Mouse (Mus musculus) forebrain, embryonic 16.5 days (tissue): Measurements from ENCODE around the gene Il6st. TPM values are rescaled to one million over a fixed set of nuclear protein-coding genes. Genes with fewer than 3 reads are reported as not detected.

Experiments used
- ATAC-seq: fragments of 200-750 bp; cut with Nextera tagmentation; 2 replicates; pipeline ENCODE4 v1.8.0; 2017; ENCODE audit warnings: mild to moderate bottlenecking, moderate library complexity
- H3K27ac ChIP-seq: fragments of 300-500 bp; sonication (generic); 2 replicates; pipeline ENCODE4 v1.5.1; 2014; ENCODE audit warnings: low read length, control low read depth
- H3K27me3 ChIP-seq: fragments of 300-500 bp; sonication (generic); replicated peaks from 2 replicates; pipeline ENCODE4 v1.6.1; 2014; ENCODE audit warnings: low read length; ENCODE audit not compliant: control insufficient read depth, insufficient read depth
- H3K36me3 ChIP-seq: fragments of 300-500 bp; sonication (generic); 2 replicates; pipeline ENCODE4 v1.6.1; 2014; ENCODE audit not compliant: control insufficient read depth, insufficient read depth
- H3K4me1 ChIP-seq: fragments of 300-500 bp; sonication (generic); replicated peaks from 2 replicates; pipeline ENCODE4 v1.6.1; 2014; ENCODE audit warnings: low read length; ENCODE audit not compliant: control insufficient read depth, insufficient read depth
- H3K4me2 ChIP-seq: fragments of 300-500 bp; sonication (generic); 2 replicates; pipeline ENCODE4 v1.6.1; 2014; ENCODE audit warnings: mild to moderate bottlenecking, low read length, control low read depth
- H3K4me3 ChIP-seq: fragments of 300-500 bp; sonication (generic); replicated peaks from 2 replicates; pipeline ENCODE4 v1.5.1; 2014; ENCODE audit warnings: mild to moderate bottlenecking, low read length, control low read depth
- H3K9ac ChIP-seq: fragments of 300-500 bp; sonication (generic); replicated peaks from 2 replicates; pipeline ENCODE4 v1.6.1; 2014; ENCODE audit warnings: low read depth, low read length, control low read depth
- H3K9me3 ChIP-seq: fragments of 300-500 bp; sonication (generic); 2 replicates; pipeline ENCODE4 v1.6.1; 2016; ENCODE audit warnings: low read length; ENCODE audit not compliant: control insufficient read depth
- WGBS: fragments of 180-500 bp; shearing (Covaris S2); extraction: QIAGEN DNeasy Blood & Tissue Kit; methylation state at CpG from one replicate; pipeline ENCODE4 v1.1.7; 2014; 5-methylcytosine and 5-hydroxymethylcytosine counted together
- polyA plus RNA-seq: library from polyadenylated mRNA; unstranded; fragments of >200 nt; fragmentation: Nextera tagmentation; extraction: Ambion mirVana; gene quantifications from 2 replicates; pipeline ENCODE4 v1.2.1, GENCODE M21; 2015

Gene Il6st
- 14.7 and 15.0 TPM in 2 replicates for polyA plus RNA-seq

DNA sequence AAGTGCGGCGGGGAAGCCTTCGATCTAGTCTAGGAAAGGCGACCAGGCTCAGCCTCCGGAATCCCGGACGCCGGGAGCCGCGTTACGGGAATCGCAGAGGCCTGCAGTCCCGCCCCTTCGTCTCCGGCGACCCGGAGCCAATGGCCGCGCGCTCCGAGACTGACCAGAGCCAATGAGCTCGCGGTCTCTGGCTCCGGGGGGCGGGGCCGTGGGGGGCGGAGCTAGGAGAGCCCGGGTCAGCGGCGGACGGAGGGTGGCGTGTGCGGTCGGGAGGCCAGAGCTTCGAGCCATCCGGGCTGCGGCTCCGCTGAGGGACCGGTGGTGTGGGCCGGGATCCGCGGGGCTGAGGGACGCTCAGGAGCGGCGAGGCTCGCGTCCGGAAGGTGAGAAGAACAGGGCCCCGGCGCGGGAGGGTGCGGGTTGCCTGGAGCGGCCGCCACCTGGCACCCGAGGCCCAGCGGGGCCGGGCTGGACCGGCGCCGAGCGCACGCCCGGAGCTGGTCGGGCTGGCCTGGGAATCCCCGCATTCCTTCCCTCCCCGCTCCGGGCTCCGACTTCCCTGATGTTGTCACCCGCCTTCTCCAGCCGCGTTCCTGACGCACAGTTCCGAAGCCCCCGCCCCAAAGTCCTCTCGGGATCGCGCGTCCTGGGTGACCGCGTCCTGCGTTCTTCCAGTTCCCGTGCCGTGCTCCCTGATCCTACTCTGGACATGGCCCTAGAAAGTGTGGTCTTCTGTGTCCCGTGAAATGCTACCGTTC, at the start of gene Il6st:
TSS of gene Il6st (plus strand) at position 203 of the 758 bp plus-strand sequence.
- H3K9me3 ChIP-seq = no peaks in the 10 kb centered on the region
- H3K9ac ChIP-seq = peak within 1 kb of the TSS; percentile 66
- no peaks in the 10 kb centered on the region for H3K27me3 ChIP-seq
- H3K4me1 ChIP-seq = peaks cover 13% of the 10 kb centered on the region; the same call in 1 of the 2 replicates
- H3K36me3 ChIP-seq = no peaks in the 10 kb centered on the region
- under 1% methylated on average over 79 of the region's 85 CpGs for WGBS
- peak within 1 kb of the TSS; percentile 87 for H3K4me3 ChIP-seq
- peak; percentile 100 for ATAC-seq
- H3K4me2 ChIP-seq = peak within 1 kb of the TSS; percentile 94
- H3K27ac ChIP-seq = peak within 1 kb of the TSS; percentile 26

DNA sequence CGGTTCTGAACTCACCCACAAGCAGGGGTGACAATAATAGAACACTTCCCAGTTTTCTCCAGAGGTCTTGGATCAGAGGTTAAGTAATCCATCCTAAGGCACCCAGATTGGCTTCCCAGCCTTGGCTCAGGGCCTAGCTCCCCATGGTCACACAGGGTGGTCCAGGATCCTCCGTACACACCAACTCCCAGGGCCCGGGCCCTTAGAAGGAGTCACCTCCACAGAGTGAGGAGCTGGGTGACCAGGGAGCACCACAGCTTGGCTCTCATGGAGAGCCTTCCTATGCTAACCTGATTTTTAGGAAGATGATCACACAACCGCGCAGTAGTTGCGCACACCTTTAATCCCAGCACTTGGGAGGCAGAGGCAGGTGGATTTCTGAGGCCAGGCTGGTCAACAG, 48.0 kb upstream of the Il6st start:
- no peak overlapping the region for H3K9ac ChIP-seq
- 80% methylated on average over 6 of the region's 6 CpGs for WGBS
- ATAC-seq = no peak
- H3K36me3 ChIP-seq = no peaks in the 10 kb centered on the region
- H3K9me3 ChIP-seq = no peaks in the 10 kb centered on the region
- no peaks in the 10 kb centered on the region for H3K4me1 ChIP-seq
- no peak overlapping the region for H3K4me2 ChIP-seq
- H3K4me3 ChIP-seq = no peak overlapping the region
- no peaks in the 10 kb centered on the region for H3K27me3 ChIP-seq
- H3K27ac ChIP-seq = no peak overlapping the region

DNA sequence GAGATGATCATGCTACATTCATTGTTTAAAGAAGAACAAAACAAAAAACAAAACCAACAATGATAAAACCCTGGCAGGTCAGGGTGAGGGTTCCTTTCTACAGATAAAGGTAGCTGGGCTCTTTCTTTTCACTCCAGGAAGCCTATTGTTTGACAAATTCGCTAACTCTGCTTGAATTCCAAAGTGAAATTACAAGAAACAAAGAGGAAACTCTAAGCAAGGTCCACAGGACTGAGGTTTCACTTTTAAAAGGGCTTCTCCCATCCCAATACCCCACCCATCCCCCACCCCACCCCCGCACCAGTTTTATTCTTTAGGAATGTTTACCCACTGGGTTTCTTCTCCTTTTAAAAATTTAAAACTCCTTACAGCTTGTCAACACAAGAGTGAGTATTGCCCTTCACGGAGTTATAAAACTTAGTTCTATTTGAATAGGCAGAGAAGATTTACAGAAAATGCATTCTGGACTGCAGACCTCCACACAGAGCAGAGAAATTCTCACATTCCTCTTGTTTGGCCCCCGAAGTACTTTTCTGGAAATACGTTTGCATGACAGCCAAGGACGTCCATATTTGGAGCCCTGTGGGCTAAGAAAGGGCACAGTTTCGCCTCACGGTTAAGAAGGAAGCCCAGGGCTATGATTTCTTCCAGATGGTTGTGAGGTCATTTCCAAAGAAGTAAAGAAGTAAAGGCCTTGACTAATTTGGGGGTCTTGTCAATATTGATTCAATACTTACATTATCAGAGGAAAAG, 47.3 kb upstream of the Il6st start:
- ATAC-seq = no peak
- H3K36me3 ChIP-seq = no peaks in the 10 kb centered on the region

DNA sequence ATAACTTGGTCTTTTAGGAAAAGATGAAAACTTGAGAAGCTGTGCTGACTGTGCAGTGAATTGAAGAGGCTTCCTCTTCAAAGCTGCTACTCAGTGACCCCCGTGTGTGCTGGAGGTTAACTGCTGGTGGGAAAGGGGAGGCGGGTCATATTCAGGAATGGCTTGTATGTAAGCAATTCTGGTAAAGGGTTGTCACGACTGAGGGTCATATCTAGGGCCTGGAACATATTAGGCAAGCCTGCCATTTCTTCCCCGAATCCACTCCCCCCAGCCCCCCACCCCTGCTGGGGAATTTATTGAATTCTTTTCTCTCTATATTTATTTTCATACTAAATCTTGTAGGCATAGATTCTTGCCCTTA, 46.7 kb upstream of the Il6st start:
- no peak overlapping the region for H3K4me2 ChIP-seq
- H3K9me3 ChIP-seq = no peaks in the 10 kb centered on the region
- H3K27ac ChIP-seq = no peak overlapping the region
- no peaks in the 10 kb centered on the region for H3K27me3 ChIP-seq
- H3K4me1 ChIP-seq = no peaks in the 10 kb centered on the region
- H3K36me3 ChIP-seq = no peaks in the 10 kb centered on the region
- no peak overlapping the region for H3K9ac ChIP-seq
- 50% methylated on average over 4 of the region's 4 CpGs for WGBS
- no peak overlapping the region for H3K4me3 ChIP-seq
- no peak for ATAC-seq

More for the DNA sequence above, 47.3 kb upstream of the Il6st start:
- no peaks in the 10 kb centered on the region for H3K4me1 ChIP-seq
- 22% methylated on average over 8 of the region's 8 CpGs for WGBS
- no peak overlapping the region for H3K9ac ChIP-seq
- no peak overlapping the region for H3K4me3 ChIP-seq
- no peak overlapping the region for H3K4me2 ChIP-seq
- H3K9me3 ChIP-seq = no peaks in the 10 kb centered on the region
- no peak overlapping the region for H3K27ac ChIP-seq
- H3K27me3 ChIP-seq = no peaks in the 10 kb centered on the region

DNA sequence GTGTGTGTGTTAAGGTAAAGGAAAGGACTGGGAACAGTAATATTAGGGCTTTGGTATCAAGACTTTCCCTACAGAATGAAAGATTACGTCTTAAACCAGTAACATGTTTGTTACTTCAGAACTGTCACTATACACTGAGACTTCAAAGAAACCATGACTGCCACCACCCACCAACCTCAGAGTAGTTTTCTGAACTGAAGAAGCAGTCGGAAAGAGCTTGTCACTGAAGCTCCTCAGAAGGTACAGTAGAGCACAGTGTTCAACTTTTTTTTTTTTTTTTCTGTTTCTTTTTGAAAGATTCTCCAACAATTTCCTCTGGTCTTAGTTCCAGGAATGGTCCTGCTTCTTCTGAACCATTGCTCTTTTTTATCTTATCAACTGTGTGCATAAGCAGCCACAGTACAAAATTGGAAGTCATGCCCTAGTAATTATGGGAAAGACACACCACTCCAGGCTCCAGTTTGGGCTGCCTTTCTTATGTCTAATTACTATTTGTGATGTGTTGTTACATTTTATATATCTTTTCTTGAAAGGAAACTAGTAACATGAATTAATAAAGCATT, 45.9 kb upstream of the Il6st start:
- Histone ChIP-seq H3K36me3 (no peaks in the 10 kb centered on the region), H3K27ac (no peak overlapping the region), H3K4me3 (no peak overlapping the region), H3K27me3 (no peaks in the 10 kb centered on the region), H3K9ac (no peak overlapping the region), H3K4me1 (no peaks in the 10 kb centered on the region), H3K9me3 (no peaks in the 10 kb centered on the region), H3K4me2 (no peak overlapping the region)
- ATAC-seq = no peak
- WGBS = 88% methylated on average over 2 of the region's 2 CpGs

DNA sequence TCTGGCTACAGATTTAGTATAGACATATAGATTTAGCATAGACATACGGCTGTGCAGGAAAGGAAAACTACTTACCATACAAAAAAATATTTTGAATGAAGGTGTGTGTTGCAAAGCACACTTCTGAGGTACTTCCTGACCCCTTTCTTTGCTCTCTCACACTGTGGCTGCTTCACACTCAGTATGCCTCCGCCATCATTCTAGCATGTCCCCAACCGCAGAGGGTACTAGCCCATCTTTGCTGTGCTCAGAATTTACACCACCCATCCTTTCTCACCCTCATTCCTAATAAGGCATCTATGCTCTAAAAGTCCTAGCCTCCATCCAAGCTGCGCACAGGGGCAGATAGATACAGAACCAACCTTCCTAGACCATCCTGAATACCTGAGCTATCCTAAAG, 45.3 kb upstream of the Il6st start:
- WGBS = 98% methylated on average over 4 of the region's 4 CpGs
- no peak overlapping the region for H3K4me2 ChIP-seq

DNA sequence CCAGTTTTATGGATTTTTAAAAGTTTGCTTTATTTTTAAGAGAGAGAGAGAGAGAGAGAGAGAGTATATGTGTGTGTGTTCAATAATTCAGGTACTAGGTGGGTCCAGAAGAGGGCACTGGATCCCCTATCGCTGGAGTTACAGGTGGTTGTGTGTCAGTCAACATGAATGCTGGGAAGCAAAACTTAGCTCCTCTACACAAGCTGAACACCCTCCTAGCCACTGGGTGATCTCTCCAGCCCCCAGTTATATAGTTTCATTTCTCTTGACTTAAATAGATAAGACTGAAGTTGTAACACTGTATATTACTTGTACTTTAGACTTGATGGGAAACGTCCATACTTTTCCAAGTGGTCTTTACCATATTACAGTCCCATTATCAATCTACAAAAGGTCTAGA, 39.7 kb upstream of the Il6st start:
- 69% methylated on average over 2 of the region's 2 CpGs for WGBS
- no peak overlapping the region for H3K27ac ChIP-seq
- no peak overlapping the region for H3K4me2 ChIP-seq
- no peaks in the 10 kb centered on the region for H3K36me3 ChIP-seq
- no peaks in the 10 kb centered on the region for H3K27me3 ChIP-seq
- no peaks in the 10 kb centered on the region for H3K9me3 ChIP-seq
- H3K4me1 ChIP-seq = no peaks in the 10 kb centered on the region
- H3K9ac ChIP-seq = no peak overlapping the region
- ATAC-seq = no peak
- no peak overlapping the region for H3K4me3 ChIP-seq

More for the DNA sequence above, 45.3 kb upstream of the Il6st start:
- Histone ChIP-seq H3K9ac (no peak overlapping the region), H3K36me3 (no peaks in the 10 kb centered on the region), H3K27me3 (no peaks in the 10 kb centered on the region), H3K4me1 (no peaks in the 10 kb centered on the region), H3K9me3 (no peaks in the 10 kb centered on the region), H3K27ac (no peak overlapping the region), H3K4me3 (no peak overlapping the region)
- ATAC-seq = no peak

DNA sequence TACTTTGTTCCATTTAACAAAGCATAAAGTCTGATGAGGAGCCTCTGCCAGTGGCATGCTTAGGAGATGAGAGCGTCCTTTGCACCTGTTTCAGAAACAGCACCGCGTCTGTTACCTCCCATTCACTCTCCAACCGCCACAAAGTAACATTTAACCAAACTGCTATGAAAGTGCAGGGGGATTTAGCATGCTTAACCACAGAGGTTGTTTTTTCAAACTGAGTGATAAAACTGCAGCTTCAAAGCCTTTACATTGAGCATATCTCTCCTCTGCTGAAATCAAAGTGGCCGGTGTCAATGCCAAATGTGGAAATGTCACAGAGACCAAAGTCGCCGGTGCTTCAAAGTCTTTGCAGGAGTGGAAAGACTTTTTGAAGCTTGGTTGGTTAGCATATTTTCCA, 39.2 kb upstream of the Il6st start:
- Histone ChIP-seq H3K27me3 (no peaks in the 10 kb centered on the region), H3K9ac (no peak overlapping the region), H3K27ac (no peak overlapping the region), H3K4me2 (no peak overlapping the region), H3K36me3 (no peaks in the 10 kb centered on the region), H3K9me3 (no peaks in the 10 kb centered on the region), H3K4me3 (no peak overlapping the region), H3K4me1 (no peaks in the 10 kb centered on the region)
- no peak for ATAC-seq
- WGBS = 95% methylated on average over 7 of the region's 7 CpGs

DNA sequence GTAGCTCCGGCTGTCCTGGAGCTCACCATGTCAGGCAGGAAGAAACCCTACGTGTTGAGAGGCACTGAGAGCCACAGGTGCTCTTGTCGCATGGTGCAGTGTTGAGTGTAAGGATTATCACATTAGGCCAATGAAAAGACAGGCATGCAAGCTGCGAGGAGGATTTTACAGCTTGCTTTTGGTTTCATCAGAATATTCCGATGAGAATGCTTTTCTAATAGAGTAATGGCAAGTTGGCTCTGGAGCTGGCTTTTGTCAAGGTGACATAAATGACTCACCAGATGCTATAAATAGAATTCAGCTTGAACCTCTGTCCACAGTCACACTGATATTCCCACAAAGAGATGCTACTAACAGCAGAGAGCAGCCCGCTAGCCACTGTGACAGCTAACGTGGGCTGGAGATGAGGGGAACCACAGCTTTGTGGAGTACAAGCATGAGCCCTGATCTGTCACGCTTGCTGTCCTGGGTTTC, 38.7 kb upstream of the Il6st start:
- H3K27ac ChIP-seq = no peak overlapping the region
- ATAC-seq = no peak
- 79% methylated on average over 8 of the region's 8 CpGs for WGBS

More for the DNA sequence above, 38.7 kb upstream of the Il6st start:
- H3K4me3 ChIP-seq = no peak overlapping the region
- no peaks in the 10 kb centered on the region for H3K27me3 ChIP-seq
- no peak overlapping the region for H3K4me2 ChIP-seq
- no peak overlapping the region for H3K9ac ChIP-seq
- no peaks in the 10 kb centered on the region for H3K36me3 ChIP-seq
- H3K4me1 ChIP-seq = no peaks in the 10 kb centered on the region
- no peaks in the 10 kb centered on the region for H3K9me3 ChIP-seq
